Mouse (Mus musculus): Measurements from ENCODE around the gene Exoc4. TPM values are rescaled to one million over a fixed set of nuclear protein-coding genes. Genes with fewer than 3 reads are reported as not detected.

Exoc4 gene
- polyA plus RNA-seq, 1 experiment, result 9.6 TPM

DNA sequence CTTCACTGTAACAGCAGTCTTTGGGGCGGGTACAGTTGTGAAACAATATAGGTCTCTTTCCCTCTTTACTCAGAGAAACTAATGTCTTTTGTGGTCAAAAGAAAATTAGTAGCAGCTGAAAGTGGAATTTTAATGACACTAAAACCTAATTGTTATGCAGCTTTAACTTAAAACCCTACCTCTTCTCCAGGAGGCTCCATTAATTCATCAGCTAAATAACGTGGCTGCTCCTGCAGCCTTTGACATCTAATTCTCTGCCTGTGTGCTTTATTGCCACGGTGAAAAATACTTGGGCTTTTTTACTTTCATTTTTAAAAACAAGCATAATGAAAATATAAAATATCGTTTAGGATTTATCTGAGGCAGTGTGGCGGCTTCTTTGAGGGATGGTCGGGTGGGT lies 764.6 kb downstream of the Exoc4 start:
- H3K27ac ChIP-seq (ENCODE audit: insufficient read depth, low read depth, low read length), result no peak overlapping the region
- TF ChIP-seq POLR2A (IDR thresholded peaks at IDR 0.05; ENCODE audit: low read depth, low read length) (no peak), CTCF (conservative IDR thresholded peaks at IDR 0.05; ENCODE audit: insufficient read depth, insufficient read length, low read depth, low read length) (no peak)
- WGBS, result 69% methylated on average over 6 of the region's 6 CpGs

More for the DNA sequence above, 764.6 kb downstream of the Exoc4 start:
- Histone ChIP-seq H3K36me3 (ENCODE audit: control insufficient read depth, insufficient read depth, low read length) (no peaks in the 10 kb centered on the region), H3K27me3 (replicated peaks; ENCODE audit: control insufficient read depth, insufficient read depth, low read length) (no peaks in the 10 kb centered on the region), H3K4me1 (ENCODE audit: control insufficient read depth, insufficient read depth, low read length) (no peaks in the 10 kb centered on the region), H3K4me3 (ENCODE audit: insufficient read depth, low read depth, low read length) (no peak overlapping the region)
- DNase-seq, result no peak

Other genes starting within 250 kb of the Exoc4 start
- 95.1 and 98.7 TPM in 2 replicates for gene Chchd3, start 188.8 kb upstream of the Exoc4 start, polyA plus RNA-seq (2012; rRNA removed)

Data from kidney, adult 2 months (tissue).